Mouse (Mus musculus) adrenal gland, adult 18-20 months (tissue): ENCODE measurements around the gene Zic4. TPM values are rescaled to one million over a fixed set of nuclear protein-coding genes. Genes with fewer than 3 reads are reported as not detected.

ENCODE experiments used
- DNase-seq, 2 experiments: peaks; one replicate each; pipeline ENCODE4 v3.0.0; 2021 to 2022; ENCODE audit warnings: low spot score in 2 of 2
- long read RNA-seq, 2 experiments: library from polyadenylated mRNA; stranded (forward); transcript quantifications; one replicate each; pipeline ENCODE4 v2.0.0; 2021
- total RNA-seq, 2 experiments: library from RNA; stranded (reverse); gene quantifications; 1 replicate in 1 of 2; 2 replicates in 1 of 2; pipeline ENCODE4 v1.2.3; 2021

The Zic4 gene
- not detected for total RNA-seq
- long read RNA-seq, experiment 1, result 0 reads
- long read RNA-seq, experiment 2, result 0 reads

GRCm38 (mm10) chr9:91361856-91362601 is at the start of gene Zic4:
Zic4 (plus strand) TSS chr9:91362413.
- DNase-seq, result peak in 1 of 2 experiments; percentile 3

GRCm38 (mm10) chr9:91347591-91347990 is 14.6 kb upstream of the Zic4 start:
- no peak for DNase-seq

- DNase-seq, result no peak
Observed at GRCm38 (mm10) chr9:91348746-91349145, 13.5 kb upstream of the Zic4 start.

GRCm38 (mm10) chr9:91350211-91350791 is 11.9 kb upstream of the Zic4 start:
- no peak for DNase-seq

- DNase-seq, result no peak
Observed at GRCm38 (mm10) chr9:91350861-91351291, 11.3 kb upstream of the Zic4 start.

- no peak for DNase-seq
Observed at GRCm38 (mm10) chr9:91351361-91351760, 10.9 kb upstream of the Zic4 start.

GRCm38 (mm10) chr9:91351961-91352411 is 10.2 kb upstream of the Zic4 start:
- DNase-seq, result no peak

- DNase-seq, result no peak
Observed at GRCm38 (mm10) chr9:91352786-91353185, 9.4 kb upstream of the Zic4 start.

GRCm38 (mm10) chr9:91353551-91354433 is 8.4 kb upstream of the Zic4 start:
- no peak for DNase-seq

- no peak for DNase-seq
Observed at GRCm38 (mm10) chr9:91354434-91355269, 7.6 kb upstream of the Zic4 start.

GRCm38 (mm10) chr9:91355270-91355589 is 7.0 kb upstream of the Zic4 start:
- DNase-seq, result no peak

- DNase-seq, result no peak
Observed at GRCm38 (mm10) chr9:91355629-91356352, 6.4 kb upstream of the Zic4 start.

GRCm38 (mm10) chr9:91356353-91356740 is 5.9 kb upstream of the Zic4 start:
- no peak for DNase-seq

GRCm38 (mm10) chr9:91357321-91357720 is 4.9 kb upstream of the Zic4 start:
- DNase-seq, result no peak

GRCm38 (mm10) chr9:91358851-91359687 is 3.1 kb upstream of the Zic4 start:
- no peak for DNase-seq

- no peak for DNase-seq
Observed at GRCm38 (mm10) chr9:91360151-91361032, 1.8 kb upstream of the Zic4 start.

GRCm38 (mm10) chr9:91361033-91361855 is 969 bp upstream of the Zic4 start:
- DNase-seq, result no peak
